In genomic region chr15:5312231-5312630, GRCm38 (mm10) we compare ENCODE assay signal across 19 mouse cellular contexts.
DNase-seq lines count a peak whose midpoint lies in the region; ATAC-seq lines count a peak whose summit lies in the region.
"Had no signal": no experiment of that assay in that cellular context is flagged by ENCODE, and none has a peak within 500 bp of the region (broad histone marks: within the 10 kb centered on the region; RNA-seq: fewer than 3 reads in every experiment).

No protein-coding gene starts in this region.

- no peak for ATAC-seq in forebrain, embryonic 14.5 days
- ATAC-seq in midbrain, embryonic 14.5 days (ENCODE audit: low FRiP score, low TSS enrichment): no peak
- ATAC-seq in midbrain, embryonic 16.5 days: no peak
- no peak for ATAC-seq in inflammation-experienced regulatory T-cells, adult 6 months
- ATAC-seq: lung, postnatal 0 days had no signal

- H3K4me2 ChIP-seq in forebrain, embryonic 14.5 days (ENCODE audit: low read length): no peak overlapping the region
- H3K4me2 ChIP-seq in midbrain, embryonic 14.5 days (ENCODE audit: low read length): no peak overlapping the region
- H3K4me2 ChIP-seq in midbrain, embryonic 16.5 days (ENCODE audit: low read length): no peak overlapping the region
- H3K4me2 ChIP-seq: forebrain, embryonic 12.5 days; midbrain, embryonic 12.5 days; neural tube, embryonic 15.5 days had no signal

- peak; percentile 0 for DNase-seq in forebrain, embryonic 14.5 days (ENCODE audit: low spot score)
- DNase-seq in forebrain, embryonic 10.5 days (ENCODE audit: extremely low spot score, low spot score): no peak
- DNase-seq in midbrain, embryonic 14.5 days: peak; percentile 1
- peak; percentile 15 for DNase-seq in embryonic facial prominence, embryonic 10.5 days (ENCODE audit: low spot score)
- DNase-seq in adrenal gland, postnatal 4 days (ENCODE audit: low spot score in 2 of 2): no peak
- DNase-seq: adrenal gland, postnatal 36 days; cerebellum, adult 2 months; gastrocnemius, postnatal 10 days; layer of hippocampus, postnatal 36 days; liver; right cerebral cortex, postnatal 4 days; thymus, postnatal 25 days had no signal

- H3K27ac ChIP-seq in forebrain, embryonic 14.5 days (ENCODE audit: low read depth, low read length): no peak overlapping the region
- H3K27ac ChIP-seq in forebrain, embryonic 10.5 days: no peak overlapping the region
- no peak overlapping the region for H3K27ac ChIP-seq in midbrain, embryonic 14.5 days (replicated peaks; ENCODE audit: low read depth, low read length)
- no peak overlapping the region for H3K27ac ChIP-seq in midbrain, embryonic 16.5 days (ENCODE audit: low read length)
- no peak overlapping the region for H3K27ac ChIP-seq in embryonic facial prominence, embryonic 10.5 days (replicated peaks)
- H3K27ac ChIP-seq: forebrain, embryonic 12.5 days; midbrain, embryonic 12.5 days; neural tube, embryonic 15.5 days had no signal

- H3K4me1 ChIP-seq in forebrain, embryonic 14.5 days (ENCODE audit: control insufficient read depth, insufficient read depth, low read length): no peaks in the 10 kb centered on the region
- H3K4me1 ChIP-seq in forebrain, embryonic 10.5 days: no peaks in the 10 kb centered on the region
- no peaks in the 10 kb centered on the region for H3K4me1 ChIP-seq in midbrain, embryonic 14.5 days (ENCODE audit: control insufficient read depth, insufficient read depth, low read length)
- H3K4me1 ChIP-seq in midbrain, embryonic 16.5 days (ENCODE audit: control insufficient read depth, insufficient read depth, low read length): no peaks in the 10 kb centered on the region
- 0 out of 2 replicates have a peak, but pooled peaks cover 3% of the 10 kb centered on the region for H3K4me1 ChIP-seq in embryonic facial prominence, embryonic 10.5 days
- H3K4me1 ChIP-seq: forebrain, embryonic 12.5 days; midbrain, embryonic 12.5 days; neural tube, embryonic 15.5 days had no signal

- H3K36me3 ChIP-seq in forebrain, embryonic 14.5 days (ENCODE audit: control insufficient read depth, insufficient read depth, low read length): no peaks in the 10 kb centered on the region
- H3K36me3 ChIP-seq in forebrain, embryonic 10.5 days (replicated peaks): no peaks in the 10 kb centered on the region
- no peaks in the 10 kb centered on the region for H3K36me3 ChIP-seq in midbrain, embryonic 14.5 days (ENCODE audit: control insufficient read depth, insufficient read depth, low read length)
- no peaks in the 10 kb centered on the region for H3K36me3 ChIP-seq in midbrain, embryonic 16.5 days (ENCODE audit: control insufficient read depth, insufficient read depth, low read length)
- H3K36me3 ChIP-seq in embryonic facial prominence, embryonic 10.5 days (replicated peaks): no peaks in the 10 kb centered on the region
- H3K36me3 ChIP-seq: forebrain, embryonic 12.5 days; midbrain, embryonic 12.5 days; neural tube, embryonic 15.5 days had no signal

- H3K27me3 ChIP-seq in forebrain, embryonic 14.5 days (replicated peaks; ENCODE audit: control insufficient read depth, insufficient read depth, low read length): no peaks in the 10 kb centered on the region
- no peaks in the 10 kb centered on the region for H3K27me3 ChIP-seq in forebrain, embryonic 10.5 days (ENCODE audit: poor library complexity, severe bottlenecking)
- H3K27me3 ChIP-seq in midbrain, embryonic 14.5 days (ENCODE audit: control insufficient read depth, insufficient read depth, low read length): no peaks in the 10 kb centered on the region
- H3K27me3 ChIP-seq in midbrain, embryonic 16.5 days (ENCODE audit: control insufficient read depth, insufficient read depth, low read depth, low read length): no peaks in the 10 kb centered on the region
- no peaks in the 10 kb centered on the region for H3K27me3 ChIP-seq in embryonic facial prominence, embryonic 10.5 days (replicated peaks; ENCODE audit: low read depth, poor library complexity, severe bottlenecking)
- H3K27me3 ChIP-seq: forebrain, embryonic 12.5 days; midbrain, embryonic 12.5 days; neural tube, embryonic 15.5 days had no signal

- no peak overlapping the region for H3K9ac ChIP-seq in forebrain, embryonic 14.5 days (ENCODE audit: low read length)
- H3K9ac ChIP-seq in midbrain, embryonic 14.5 days (replicated peaks; ENCODE audit: low read length): no peak overlapping the region
- H3K9ac ChIP-seq in midbrain, embryonic 16.5 days (ENCODE audit: low read depth, low read length): no peak overlapping the region
- H3K9ac ChIP-seq: forebrain, embryonic 12.5 days; midbrain, embryonic 12.5 days; neural tube, embryonic 15.5 days had no signal

- no peak overlapping the region for H3K4me3 ChIP-seq in forebrain, embryonic 14.5 days (ENCODE audit: low read depth, low read length)
- H3K4me3 ChIP-seq in forebrain, embryonic 10.5 days: no peak overlapping the region
- no peak overlapping the region for H3K4me3 ChIP-seq in midbrain, embryonic 14.5 days (replicated peaks; ENCODE audit: low read depth, low read length)
- H3K4me3 ChIP-seq in midbrain, embryonic 16.5 days (ENCODE audit: low read depth, low read length): no peak overlapping the region
- no peak overlapping the region for H3K4me3 ChIP-seq in embryonic facial prominence, embryonic 10.5 days
- H3K4me3 ChIP-seq: forebrain, embryonic 12.5 days; midbrain, embryonic 12.5 days; myocyte; neural tube, embryonic 15.5 days had no signal

- H3K9me3 ChIP-seq in forebrain, embryonic 14.5 days (replicated peaks; ENCODE audit: control insufficient read depth, low read length): no peaks in the 10 kb centered on the region
- H3K9me3 ChIP-seq in forebrain, embryonic 10.5 days: no peaks in the 10 kb centered on the region
- H3K9me3 ChIP-seq in midbrain, embryonic 14.5 days (ENCODE audit: control insufficient read depth, low read length): no peaks in the 10 kb centered on the region
- H3K9me3 ChIP-seq in midbrain, embryonic 16.5 days (replicated peaks; ENCODE audit: control insufficient read depth, low read length, poor library complexity, severe bottlenecking): no peaks in the 10 kb centered on the region
- no peaks in the 10 kb centered on the region for H3K9me3 ChIP-seq in embryonic facial prominence, embryonic 10.5 days
- H3K9me3 ChIP-seq: forebrain, embryonic 12.5 days; midbrain, embryonic 12.5 days; neural tube, embryonic 15.5 days had no signal

- 79% methylated on average over 6 of the region's 6 CpGs for WGBS in forebrain, embryonic 14.5 days
- WGBS in forebrain, embryonic 10.5 days: 77% methylated on average over 6 of the region's 6 CpGs
- 93% methylated on average over 6 of the region's 6 CpGs for WGBS in midbrain, embryonic 14.5 days
- 87% methylated on average over 6 of the region's 6 CpGs for WGBS in midbrain, embryonic 16.5 days
- 58% methylated on average over 6 of the region's 6 CpGs for WGBS in embryonic facial prominence, embryonic 10.5 days

Comparison
In these comparisons a context has a peak if more than half of its experiments do, and no peak if none do; other contexts are left out.
1. DNase-seq: peak in forebrain, embryonic 14.5 days (single experiment), midbrain, embryonic 14.5 days (single experiment) and embryonic facial prominence, embryonic 10.5 days (single experiment); none in forebrain, embryonic 10.5 days (single experiment) and adrenal gland, postnatal 4 days (0 of 2).